Mouse (Mus musculus): ENCODE measurements at regions not wholly inside any gene's neighbourhood (a gene's known extent, or its start where the extent isn't known, plus 50 kb on each side); places are given as distances from the start of the nearest gene placed in this dataset.

DNA sequence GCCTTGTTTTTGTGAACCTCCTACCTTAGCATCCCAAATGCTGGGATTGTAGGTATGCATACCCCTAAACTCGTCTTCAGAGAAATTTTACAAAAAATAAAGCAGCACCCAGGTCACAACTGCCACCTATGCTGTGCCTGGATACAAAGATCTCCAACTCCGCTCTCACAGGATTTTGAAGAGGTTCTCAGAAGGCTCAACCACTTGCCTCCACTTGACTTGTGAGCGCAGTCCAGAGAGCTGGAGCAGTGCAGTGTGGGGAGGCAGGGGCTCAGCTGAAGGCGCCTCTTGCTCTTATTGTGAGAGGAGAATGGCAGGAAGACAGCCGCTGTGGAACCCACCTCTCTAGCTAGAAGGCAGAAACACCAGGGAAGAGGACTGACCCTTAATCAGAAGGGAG, 182.9 kb downstream of the Rap2a start:
- no peak for DNase-seq

GRCm38 (mm10) chr14:120669665-120670064, 191.4 kb downstream of the Rap2a start:
- no peak for DNase-seq

- DNase-seq, result no peak
Observed at GRCm38 (mm10) chr14:120675752-120676151, 197.5 kb downstream of the Rap2a start.

DNA sequence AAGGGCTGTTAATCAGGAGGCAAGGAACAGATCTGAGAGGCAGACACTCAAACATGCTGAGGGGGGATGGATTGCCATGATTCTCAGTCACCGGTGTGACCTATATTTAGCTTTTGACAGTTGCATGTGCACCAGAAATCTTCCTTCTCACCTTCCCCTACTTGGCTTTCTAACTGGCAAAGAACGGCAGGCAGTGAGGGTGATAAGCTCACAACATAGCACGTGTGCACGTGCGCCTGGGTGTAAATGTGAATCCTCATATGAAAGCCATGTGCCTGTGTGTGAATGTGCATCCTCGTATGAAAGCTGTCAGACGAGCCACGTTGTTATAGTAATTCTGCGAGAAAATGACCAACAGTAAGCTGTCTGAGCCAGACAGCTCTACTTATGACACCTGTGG, 200.3 kb downstream of the Rap2a start:
- no peak for DNase-seq

DNA sequence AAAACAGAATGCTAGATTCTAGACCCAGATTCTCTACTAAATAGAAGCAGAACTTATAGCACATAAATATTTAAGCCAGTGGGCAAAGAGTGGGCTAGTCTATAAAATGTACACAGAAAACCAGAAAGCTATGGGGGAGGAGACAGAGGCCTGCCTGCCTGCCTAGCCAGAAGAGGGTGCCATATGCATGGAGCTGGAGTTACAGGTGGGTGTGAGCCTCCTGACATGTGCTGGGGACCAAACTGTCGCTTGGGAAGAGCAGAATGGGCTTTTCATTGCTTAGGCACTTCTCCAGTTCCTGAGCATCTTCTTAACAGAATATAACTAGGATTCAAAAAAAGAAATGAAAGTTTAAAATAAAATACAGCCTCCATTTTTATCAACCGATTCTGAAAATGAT, 200.8 kb downstream of the Rap2a start:
- no peak for DNase-seq

DNA sequence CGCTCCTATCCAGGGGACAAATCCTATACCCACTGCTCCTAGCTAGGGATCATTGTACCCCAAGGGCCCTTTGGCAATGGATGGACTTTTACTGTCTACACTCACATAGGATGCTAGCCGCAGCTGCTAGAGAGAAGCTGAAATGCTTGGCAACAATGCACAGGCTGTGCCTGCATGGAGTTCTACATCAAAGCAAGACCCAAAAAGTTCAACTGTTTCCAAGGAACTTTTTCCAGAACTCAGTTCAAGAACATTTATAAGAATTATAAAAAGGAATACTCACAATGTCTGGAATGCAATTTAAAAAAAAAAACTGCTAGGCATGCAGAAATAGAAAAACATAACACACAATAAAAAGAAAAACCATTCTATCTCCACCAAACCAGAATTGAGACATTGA, 202.0 kb downstream of the Rap2a start:
- no peak for DNase-seq

DNA sequence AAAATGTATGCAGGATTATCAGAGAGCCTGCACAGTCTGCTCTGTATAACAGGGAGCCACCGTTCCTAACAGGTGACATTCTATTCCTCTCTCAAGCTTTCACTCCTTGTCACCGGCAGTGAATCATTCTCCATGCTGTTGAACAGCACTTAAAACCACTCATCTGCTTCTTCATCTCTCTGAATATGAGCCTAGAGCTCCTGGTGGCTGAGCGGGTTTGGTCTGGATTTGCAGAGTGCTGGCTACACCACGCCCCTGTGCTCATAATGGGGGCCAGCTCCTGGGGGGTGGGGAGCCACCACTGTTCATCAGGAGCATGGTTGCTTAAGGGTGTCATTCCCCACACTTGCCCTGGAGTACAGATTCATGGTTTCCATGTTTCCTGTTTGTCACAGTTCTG, 207.0 kb downstream of the Rap2a start:
- no peak for DNase-seq

GRCm38 (mm10) chr14:120685877-120686276, 207.6 kb downstream of the Rap2a start:
- DNase-seq, result no peak

DNA sequence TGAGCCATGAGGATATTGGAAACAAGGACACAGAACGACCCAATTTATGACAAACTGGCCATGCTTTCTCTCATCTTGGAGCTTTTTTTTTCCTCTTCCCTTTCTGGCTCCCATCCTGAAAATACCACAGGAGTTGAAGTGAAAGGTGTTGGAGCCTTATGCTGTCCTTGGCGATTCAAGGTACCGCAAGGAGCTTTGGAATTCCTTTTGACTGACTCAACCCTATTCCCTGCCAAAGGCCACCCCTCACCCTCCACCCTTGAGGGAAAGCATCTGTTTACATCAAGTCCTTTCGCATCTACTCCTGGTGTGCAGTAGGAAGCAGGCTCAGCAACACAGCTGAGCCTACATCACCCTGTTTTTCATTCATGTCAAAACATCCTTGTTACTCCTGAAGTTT, 208.5 kb downstream of the Rap2a start:
- DNase-seq, result peak; percentile 32 to 44

DNA sequence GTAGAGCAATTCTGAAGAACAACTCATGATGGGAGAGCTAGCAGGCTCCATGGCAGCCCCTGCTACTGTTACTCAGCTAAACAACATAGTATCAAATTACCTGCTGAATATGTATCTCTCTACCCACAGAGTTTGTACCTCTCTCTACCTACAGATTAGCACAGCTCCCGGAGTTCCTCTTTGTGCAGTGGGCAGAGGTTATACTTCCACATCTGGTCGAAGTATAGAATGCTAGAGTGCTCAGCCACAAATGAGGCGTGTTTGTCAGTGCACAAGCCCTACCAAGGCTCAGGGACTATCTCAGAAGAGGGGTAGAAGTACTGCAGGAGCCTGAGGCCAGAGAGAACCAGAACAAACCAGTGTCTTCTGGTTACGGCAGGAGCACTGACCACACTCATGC, 211.6 kb upstream of the Ipo5 start:
- no peak for DNase-seq

GRCm38 (mm10) chr14:120705301-120705801, 205.7 kb upstream of the Ipo5 start:
- DNase-seq, result no peak

DNA sequence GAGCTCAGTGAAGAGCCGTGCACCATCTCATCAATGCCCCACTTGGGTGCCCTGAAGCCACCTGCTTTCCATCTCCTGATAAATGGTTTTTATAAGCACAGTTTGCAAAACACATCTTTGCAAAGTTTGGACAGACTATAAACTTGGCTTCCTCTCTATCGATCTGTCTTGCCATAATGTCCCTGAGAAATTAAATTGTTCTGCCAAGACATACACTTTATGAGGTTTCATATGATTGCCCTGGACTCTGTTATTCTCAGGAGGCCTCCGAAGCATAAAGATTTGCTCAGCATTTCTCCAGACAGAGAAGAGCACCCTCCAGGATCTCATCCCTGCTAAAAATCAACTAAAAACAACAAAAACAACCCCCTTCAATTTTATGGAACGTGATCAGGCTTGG, 200.2 kb upstream of the Ipo5 start:
- DNase-seq, result no peak

- peak; percentile 40 to 49 for DNase-seq
Observed at GRCm38 (mm10) chr14:120720464-120721445, 190.3 kb upstream of the Ipo5 start.

DNA sequence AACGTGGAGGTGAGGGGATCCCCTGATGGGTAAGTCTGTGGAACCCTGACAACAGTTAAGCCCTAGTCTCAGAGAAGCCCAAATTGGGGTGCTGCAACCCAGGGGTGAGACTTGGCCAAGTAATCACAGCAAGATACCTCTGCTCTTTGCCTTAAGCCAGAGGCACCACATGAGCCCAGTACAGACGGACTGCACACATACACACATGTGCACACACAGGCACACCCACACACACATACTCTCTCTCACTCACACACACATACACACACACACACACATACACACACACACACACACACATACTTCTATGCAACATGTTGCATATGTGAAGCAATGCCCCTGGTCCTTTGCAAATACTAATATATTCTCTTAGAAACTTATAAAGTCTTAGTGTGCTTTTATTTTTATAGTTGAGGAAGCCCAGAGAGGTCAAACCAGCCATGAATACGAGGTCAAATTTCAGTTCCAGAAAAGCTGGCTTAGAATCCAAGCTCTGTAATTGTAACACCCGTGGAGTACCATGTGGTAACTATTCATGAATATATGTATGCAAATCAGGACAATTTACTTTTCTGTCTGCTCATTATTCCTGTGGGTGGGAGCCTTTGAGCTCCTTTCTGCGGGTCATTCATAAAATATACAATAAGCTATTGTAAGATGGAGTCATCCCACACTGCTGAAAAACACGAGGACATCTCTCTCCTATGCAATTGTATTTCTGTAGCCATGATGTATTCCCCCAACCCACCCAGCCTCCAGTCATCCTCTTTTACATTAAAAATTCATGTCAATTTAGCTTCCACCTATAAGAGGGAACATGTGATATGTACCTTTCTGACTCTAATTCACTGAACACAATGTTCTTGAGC, 189.2 kb upstream of the Ipo5 start:
- no peak for DNase-seq

DNA sequence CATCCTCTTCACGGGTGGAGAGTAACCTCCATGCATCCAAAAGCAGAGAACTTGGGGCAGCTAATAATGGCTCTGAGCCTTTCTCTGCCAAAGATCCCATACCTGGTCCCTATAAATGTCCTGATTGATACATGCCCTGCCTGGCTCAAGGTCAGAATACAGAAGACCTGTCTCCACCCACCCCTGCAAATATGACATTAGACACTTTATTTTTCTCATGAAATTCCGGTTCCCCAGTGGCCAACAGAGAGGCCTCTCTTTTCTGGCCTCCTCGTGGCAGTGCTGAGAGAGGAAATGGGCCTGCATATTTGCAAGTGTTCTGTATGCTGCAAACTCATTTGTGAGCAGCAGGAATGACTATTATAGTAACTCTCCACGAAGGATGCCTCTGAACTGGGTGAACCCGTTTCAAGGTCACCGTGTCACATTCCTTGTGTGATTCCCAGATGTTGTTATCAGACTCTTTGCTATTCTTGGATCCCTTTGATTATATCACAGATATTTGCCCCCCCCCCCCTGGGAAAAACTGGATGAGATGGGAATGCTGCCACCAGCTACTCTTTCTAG, 188.4 kb upstream of the Ipo5 start:
- DNase-seq, result peak in 1 of 2 experiments; percentile 12

DNA sequence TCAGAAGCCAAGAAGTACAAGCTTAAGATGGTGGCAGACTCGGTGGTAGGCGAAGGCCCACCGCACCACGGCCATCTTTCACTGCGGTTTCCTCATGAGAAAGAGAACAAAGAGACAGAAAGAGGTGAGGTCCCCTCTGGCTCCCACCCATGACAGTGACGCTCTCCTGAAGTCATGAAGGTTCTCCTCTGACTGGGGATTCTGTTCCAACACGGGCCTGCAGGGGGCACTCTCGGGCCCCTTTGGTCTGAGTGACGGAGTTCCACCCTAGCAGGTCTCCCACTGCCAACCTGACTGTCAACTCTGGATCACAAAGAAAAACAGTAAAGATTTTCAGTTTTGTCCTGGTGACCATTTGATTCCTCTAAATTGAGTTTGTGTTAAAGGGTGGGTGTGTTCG, 182.9 kb upstream of the Ipo5 start:
- DNase-seq, result no peak

DNA sequence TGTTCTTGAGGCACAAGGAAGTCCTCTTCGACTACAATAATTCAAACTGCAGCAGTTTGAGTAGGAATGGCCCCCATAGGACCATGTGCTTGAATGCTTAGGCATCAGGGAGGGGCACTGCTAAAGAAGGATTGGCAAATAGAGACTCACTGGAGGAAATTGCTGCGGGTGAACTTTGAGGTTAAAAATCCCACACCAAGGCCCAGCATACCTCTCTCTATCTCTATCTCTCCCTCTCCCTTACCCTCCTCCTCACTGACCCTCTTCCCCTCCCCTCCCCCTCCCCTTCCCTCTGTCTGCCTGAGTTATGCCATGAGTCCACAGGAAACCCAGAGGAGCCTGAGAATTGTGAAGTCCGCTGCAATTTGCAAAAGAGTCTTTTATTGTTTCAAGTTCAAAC, 180.8 kb upstream of the Ipo5 start:
- DNase-seq, result no peak

DNA sequence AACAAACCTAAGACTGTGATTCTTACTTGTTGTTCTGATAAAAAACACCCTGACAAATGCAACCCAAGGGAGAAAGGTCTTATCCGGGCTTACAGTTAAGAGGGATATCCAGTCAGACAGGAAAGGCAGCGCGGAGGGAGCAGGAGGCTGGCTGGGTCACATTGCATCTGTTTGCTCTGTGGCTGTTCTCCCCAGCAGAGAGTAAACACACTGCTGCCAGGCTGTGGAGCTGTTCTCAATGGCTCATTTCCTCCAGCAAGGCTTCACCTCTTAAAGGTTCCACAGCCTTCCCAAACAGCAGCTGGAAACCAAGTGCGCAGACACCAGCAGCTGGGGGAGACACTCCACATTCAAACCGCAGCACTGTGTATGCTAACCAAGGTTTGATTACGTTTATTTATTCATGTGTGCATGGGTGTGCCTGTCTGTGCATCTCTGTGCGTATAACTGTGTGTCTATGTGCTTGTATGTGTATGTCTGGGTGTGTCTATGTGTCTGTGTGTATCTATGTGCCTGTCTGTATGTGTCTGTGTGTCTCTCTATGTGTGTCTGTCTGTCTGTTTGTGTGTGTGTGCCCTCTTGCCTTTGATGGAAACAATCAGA, 179.2 kb upstream of the Ipo5 start:
- DNase-seq, result no peak

DNA sequence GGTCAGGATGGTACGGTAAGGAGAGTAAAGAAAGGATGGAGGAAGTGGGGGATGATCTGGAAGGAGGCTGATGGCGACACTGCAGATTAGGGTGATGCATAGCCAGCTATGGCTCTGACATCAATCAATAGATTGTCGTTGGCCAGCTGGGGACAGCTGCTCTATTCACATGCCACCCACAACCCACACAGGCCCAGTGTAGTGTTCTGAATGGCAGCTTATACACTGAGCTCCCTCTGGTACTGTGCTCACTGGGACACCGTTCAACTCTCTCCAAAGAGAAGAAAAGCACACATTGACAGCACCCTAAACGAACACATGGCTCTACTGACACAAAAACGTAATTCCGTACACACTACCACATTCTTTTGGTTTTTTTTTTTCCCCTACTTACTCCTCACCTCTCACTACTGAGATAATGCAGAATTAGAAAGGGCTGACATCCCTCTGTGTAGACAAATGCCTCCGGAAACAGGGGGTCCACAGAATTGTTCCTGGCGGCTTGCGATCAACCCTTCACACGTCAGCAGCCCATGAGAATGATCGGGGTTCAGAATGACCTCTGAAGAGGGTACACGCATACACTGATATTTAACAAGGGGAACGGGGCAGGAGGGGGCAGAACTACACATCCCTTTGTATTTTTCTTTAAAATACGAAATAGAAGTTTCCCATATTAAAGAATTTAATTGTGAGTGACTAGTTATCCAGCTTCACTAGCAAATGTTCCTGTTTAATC, 178.5 kb upstream of the Ipo5 start:
- no peak for DNase-seq

DNA sequence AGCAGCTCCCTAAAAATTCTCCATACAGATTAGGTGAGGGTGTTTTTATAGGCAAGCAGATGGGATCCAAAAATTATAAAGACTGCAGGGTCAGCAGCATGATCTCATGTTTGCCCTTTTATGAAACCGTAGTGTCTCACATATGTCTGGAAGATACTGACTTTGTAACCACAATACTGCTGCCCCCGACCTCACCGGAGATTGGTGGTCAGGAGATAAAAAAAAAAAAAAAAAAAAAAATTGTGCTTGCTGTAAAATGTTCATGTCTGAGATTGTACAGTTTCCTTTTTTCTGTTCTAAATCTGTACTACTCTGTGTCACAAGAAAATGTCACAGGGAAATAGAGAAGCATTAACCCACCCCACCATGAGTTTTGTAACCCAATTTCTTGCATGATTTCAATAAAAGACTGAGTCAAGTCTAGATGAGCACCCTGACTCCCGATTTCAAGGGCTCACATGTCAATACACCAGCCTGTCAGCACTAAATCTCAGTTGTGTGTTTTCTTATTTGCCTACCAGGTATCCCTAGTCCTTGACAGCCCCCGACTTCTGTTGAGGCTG, 169.5 kb upstream of the Ipo5 start:
- DNase-seq, result no peak

DNA sequence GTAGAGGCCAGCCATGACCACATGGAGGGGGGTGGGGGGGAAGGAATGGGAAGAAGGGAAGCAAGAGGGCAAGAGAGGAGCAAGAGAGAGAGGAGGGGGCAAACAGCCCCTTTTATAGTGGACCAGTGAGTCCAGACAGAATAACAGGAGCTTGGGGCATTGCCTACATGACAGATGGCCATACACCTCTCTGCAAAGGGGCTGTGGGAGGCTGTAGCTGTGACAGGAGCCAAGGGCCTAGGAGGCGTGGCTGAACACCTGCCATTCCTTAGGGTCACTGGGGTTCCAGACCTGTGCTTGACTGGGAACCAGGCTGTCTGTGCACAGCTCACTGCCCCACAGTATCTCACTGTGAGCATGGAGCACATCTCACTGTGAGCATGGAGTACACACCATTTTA, 157.0 kb upstream of the Ipo5 start:
- no peak for DNase-seq
